Mouse (Mus musculus) lung, postnatal 14 days (tissue): ENCODE results near the gene Myo15.
"Not testable (repeated sequence)": the region's sequence is repeated elsewhere in the genome, so short reads cannot be mapped to it uniquely, and the experiment has no call there.

Source experiments
- DNase-seq: peaks from one replicate; pipeline ENCODE4 v3.0.0; 2021

Gene Myo15

GRCm38 (mm10) chr11:60553091-60553490 lies 84.0 kb downstream of the Myo15 start:
- no peak for DNase-seq

GRCm38 (mm10) chr11:60557675-60558074 lies 88.5 kb downstream of the Myo15 start:
- DNase-seq: no peak

GRCm38 (mm10) chr11:60559342-60559741 lies 90.2 kb downstream of the Myo15 start:
- DNase-seq: peak; percentile 68

GRCm38 (mm10) chr11:60574006-60574405 lies 104.9 kb downstream of the Myo15 start:
- not testable (repeated sequence) for DNase-seq
